Mouse (Mus musculus) A20 (cell line): ENCODE measurements around the gene Ankrd2.
A peak's percentile ranks its signal among the peaks of the same experiment; 100 is the strongest.

Source experiments
- DNase-seq: peaks from one replicate; pipeline ENCODE4 v3.0.0-alpha.2; 2011; ENCODE audit warnings: low read depth, low spot score

Gene Ankrd2

DNA sequence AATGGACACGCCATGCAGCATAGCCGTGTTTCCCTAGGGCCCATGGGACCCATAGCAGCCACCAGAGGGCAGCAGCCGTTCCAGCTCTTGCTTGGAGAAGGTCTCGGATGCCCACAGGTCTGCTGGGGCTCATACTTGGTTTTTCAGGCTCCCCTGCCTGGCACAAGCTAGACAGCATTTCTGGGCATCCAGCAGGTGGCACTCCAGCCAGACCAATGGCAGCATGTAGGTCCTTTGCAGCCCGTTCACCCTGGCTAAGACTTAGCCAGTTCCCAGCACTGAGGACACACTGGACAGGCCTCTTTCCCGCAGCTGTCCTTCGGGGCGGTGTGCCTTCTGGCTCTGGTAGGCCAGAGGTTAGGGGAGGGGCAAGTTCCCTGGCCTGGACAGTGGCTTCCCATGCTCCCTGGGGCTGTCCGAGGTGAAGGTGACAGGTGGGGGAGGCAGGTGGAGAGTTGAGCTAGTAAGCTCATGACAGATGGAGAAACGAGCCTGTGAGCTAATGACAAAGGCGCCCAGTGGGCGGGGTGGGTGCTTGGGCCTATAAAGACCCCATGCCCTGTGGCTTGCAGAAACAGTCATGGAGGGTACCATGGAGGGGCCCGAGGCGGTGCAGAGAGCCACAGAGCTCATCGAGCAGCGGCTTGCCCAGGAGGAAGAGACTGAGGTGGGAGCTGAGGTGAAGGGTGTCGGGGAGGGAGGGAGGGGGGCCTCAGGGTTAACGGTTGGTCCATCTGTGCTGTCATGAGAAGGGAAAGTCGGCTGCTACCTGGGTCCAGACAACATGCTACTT, at the start of gene Ankrd2:
TSS of gene Ankrd2 (plus strand) at position 545 of the 793 bp plus-strand sequence.
- DNase-seq, result peak; percentile 85

DNA sequence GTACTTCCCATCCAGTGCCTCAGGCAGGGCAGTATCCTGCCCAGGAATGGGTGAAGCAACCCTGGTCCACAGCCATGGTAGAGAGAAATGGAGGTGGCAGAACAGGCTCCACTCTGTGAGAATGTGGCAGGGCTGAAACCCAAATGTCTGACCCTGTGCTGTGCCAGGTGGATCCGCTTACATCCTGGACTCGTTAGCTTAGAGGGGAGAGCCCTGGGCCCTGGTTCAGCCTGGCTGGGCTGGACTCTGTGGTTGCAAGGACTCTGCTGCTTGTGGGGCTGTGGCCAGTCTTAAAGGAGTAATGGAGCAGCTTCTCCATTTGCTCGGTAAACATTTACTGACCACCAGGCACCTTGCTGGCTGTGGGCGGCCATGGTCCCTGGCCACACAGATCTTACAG, 48.6 kb upstream of the Ankrd2 start:
- DNase-seq, result no peak

DNA sequence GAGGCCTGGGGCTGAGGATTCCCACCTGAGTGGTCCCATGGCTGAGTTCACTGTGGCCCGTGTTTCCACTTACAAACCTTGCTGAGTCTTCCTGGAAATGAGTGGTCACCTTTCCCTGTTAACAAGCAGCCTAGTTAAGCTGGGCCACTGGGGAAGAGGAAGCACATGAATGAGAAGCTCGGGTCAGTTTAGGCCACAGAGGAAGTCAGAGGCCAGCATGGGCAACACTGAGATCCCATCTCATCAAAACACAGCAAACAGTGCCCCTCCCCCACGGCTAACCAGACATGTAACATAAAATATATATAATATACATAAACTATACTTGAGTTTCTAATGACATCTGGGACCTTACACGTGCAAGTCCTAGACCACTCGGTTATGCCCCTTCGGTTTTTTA, 46.0 kb upstream of the Ankrd2 start:
- DNase-seq, result no peak

DNA sequence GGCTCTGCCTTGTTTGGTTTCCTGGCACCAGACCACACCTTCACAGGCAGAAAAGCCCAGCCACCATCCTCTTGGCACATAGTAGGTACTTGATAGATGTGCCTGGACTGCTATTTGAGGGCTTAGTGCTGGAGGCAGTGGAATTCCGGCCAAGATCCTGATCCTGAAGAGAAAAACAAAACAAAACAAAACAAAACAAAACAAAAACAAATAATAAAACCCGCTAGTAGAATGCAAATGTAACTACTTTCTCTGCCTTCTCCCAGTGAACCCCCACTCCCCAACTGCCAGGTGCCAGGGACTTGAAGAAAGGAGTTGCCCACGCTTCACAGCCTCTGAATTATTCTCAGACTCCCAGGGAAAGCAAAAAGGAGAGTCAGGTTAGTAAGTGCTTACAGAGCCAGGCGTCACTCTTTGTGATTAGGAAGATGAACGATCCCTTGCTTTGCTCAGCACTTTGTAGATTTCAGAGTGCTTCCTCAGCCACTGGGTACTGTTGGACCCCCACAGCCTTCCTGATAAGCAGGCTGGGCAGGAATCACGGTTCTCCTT, 43.8 kb upstream of the Ankrd2 start:
- DNase-seq, result no peak

DNA sequence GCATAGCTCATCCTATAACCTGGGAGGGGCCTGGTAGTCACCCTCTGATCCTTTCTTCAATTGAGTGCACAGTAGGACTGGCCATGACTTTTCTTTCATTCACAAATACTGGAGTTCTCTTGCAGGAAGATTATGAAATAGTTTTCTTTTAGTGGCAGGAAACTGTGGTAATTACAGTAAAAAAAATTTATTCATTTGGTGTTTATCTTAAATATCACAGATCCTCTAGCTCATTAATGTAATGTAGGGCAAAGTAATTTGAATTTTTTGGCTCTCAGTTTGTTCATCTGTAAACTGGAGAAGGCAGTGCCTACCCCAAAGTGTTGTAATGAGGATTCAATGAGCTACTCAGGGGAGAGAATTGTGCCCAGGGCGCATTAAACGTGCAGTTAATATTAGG, 42.8 kb upstream of the Ankrd2 start:
- DNase-seq, result no peak

DNA sequence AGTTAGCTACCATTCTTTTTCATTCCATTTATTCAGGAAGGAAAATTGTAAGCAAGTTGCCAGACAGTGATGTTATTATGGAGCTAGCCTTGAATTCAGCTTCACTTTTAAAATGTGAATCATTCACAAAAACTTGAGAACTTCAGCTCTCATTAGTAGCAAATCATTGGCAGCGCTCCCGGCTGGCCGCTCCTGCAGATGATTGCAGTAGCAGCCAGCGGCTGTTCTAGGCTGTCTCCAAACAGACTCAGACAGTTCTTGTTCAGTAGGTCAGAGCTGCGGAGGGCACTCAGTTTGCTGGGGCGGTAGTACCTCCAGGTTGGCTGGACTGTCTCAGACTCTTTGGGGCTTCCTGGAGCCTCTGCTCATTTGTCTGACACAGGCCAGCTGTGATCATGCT, 42.3 kb upstream of the Ankrd2 start:
- no peak for DNase-seq

DNA sequence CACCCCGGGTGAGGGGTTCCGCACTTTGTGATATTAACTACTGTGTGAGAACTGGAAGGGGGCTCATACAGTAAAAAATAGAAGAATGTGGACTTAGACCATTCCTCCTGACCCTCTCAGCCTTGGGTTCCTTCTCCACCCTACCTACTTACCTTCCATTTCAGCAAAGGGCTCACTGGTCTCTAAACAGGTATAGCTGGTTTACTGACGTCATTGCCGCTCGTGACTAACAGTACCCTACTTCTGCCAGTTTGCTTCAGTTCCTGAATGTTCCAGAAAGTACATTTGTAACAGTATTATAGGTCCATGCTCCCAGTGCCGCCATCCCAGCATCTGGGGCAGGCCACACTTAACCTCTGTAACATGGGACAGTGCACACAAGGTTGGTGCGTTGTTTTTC, 41.8 kb upstream of the Ankrd2 start:
- no peak for DNase-seq

DNA sequence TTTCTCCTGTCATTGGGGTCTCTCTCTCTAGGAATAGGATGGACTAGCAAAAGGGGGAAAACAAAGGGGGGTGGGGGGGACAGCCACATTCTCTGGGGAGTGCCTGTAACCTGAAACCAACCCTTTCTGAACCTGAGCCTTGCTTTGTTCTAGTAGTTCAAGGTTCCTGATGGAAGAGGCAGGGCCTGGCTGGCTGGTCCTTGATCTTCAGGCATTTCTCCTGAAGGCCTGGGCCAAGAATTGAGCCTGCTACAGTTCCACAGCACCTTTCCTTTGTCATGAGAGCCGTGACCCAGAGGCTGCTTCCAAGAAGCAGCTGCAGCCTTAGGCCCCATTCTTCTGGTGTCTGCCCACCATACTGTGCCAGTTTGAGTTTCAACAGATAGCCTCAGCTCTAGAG, 40.3 kb upstream of the Ankrd2 start:
- no peak for DNase-seq

DNA sequence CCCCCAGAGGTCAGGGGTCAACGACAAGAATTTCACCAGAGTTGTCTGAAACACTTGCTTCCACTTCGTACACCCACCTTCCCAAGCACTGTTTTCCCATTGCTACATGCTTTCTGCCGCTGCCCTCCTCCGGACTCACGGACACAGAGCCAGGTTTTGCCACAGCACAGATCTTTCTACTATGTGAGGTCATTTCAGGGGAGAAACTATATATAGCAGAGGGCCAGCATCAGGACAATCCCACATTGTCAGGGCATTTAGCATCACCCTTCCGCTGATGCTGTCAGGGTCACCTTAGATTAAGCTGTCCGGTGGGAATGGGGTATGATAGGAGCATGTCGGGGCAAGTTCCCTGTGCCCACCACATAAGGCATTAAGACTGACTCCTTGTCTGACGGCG, 38.7 kb upstream of the Ankrd2 start:
- DNase-seq, result no peak

DNA sequence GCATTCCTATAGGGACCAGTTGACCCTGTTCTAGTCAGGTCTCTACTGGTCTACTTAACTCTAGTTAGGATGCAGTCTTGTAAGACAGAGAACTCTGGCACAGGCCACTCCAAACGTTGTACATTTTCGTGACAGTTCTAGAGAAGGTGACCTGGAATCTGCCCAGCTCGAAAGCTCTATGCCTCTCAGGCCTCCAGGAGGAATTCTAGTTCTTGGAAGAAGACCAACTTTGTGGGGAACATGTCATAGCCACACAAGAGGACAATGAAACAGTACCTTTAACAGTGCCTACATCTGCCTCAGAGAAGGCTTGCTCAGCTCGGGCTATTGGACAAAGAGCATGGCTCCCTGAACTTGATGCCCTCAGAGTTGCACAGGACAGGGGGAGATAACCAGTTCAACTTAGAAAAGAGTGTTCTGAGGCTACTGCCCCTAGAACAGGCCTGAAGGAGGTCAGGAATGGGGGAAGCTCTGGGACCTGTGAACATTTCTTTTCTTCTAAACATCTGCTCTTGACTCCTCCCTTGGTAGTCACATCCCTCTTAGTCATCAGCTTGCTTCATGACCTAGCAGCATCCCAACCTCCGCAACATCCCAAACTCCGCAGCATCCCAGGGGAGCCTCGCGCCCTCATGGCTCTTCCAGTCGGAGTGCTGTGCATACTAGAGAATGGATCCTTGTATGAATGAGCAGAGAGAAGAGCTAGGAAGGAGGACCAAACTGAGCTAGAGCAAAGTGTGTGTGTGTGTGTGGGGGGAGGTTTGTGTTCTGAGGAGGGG, 36.8 kb upstream of the Ankrd2 start:
- no peak for DNase-seq

DNA sequence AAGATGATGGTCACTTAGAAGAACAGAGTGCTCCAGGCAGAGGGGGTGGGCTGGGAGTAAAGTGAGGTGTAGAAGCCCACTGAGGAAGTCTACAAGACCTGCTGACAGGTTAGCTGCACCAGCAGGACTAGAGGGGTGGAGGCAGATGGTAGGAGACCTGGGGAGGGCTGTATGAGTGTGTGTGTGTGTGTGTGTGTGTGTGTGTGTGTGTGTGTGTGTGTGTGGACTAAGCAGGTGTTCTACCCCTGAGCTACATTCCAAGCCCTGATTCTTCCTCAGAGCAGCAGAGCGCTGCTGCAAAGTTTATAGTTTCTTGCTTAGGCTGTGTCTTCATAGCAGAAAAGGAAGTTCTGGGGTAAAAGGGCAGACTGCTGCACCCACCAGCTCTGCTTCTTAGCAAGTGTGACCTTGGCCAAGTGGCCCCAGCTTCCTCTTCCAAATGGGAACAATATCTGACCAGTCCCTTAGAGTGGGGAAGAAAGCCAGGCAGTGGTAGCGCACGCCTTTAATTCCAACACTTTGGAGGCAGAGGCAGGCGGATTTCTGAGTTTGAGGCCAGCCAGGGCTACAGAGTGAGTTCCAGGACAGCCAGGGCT, 36.0 kb upstream of the Ankrd2 start:
- no peak for DNase-seq

DNA sequence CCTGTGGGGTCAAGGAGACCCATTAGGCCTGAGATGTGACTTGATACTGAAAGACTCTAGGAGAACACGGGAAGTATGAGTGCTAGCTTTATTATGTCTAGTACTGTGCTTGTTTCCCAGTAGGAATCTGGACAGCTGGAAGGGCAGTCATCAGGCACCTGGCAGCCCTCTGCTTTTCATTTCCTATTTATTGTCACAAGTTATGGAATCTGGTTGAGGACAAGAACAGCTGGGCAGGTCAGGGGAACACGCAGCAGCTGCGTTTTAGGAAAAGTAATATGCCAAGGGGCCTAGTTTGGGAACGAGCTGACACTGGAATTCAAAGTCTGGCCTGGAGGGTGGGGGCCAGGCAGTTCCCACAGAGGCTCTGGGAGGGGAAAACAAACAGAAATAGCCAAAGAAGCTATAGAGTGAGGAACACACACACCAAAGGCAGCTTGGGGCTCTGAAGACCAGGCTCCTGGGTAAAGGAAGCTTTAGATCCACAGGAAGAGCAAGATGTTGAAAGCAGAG, 35.3 kb upstream of the Ankrd2 start:
- DNase-seq, result no peak

DNA sequence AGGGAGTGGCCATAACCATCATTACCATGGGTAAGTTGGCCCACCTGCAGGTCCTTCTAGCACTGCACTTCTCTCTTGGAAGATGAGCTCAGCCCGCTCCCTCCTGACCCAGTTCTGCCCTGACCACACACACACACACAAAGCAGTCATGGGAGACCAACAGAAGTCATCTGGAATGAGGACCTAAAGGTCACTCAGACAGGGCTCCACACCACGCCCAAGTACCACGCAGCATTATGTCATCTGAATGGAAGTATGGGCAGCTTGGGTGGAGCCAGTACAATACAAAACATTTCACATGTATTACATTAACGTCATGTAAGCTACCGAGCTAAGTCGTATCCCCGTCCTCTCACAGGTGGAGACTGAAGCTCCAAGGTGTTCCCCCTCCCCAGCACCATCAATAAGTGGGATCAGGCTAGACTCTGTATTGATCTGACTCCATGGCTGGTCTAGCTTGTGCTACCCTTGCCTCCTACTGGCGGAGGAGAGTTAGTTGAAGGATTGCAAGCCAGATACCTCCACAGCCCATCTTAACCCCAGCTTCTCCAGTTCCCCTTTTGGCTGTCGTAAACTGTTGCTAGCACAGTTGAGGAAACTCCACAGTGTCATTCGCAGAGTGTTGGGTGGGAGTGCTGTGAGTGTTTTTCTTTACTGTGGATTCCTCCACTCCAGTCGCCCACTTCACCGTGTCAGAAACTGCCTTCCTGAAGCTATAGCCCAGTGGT, 34.4 kb upstream of the Ankrd2 start:
- DNase-seq, result no peak

DNA sequence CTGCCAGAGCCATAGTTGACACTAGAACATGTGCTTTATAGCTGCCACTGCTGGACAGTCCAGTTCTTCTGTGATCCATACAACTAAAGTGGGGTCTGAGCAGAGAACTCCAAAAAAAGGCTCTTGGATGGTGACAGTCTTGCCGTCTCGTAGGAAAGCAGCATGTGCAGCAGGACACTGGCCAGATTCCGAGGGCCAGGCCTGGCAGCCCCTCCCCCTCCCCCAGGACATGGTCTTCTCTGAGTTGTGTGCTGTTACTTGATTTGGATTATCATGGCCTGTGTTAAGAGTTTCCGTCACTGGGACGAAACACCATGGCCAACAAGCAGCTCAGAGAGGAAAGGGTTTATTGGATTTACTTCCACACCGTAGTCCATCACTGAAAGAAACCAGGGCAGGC, 31.5 kb upstream of the Ankrd2 start:
- DNase-seq, result no peak

DNA sequence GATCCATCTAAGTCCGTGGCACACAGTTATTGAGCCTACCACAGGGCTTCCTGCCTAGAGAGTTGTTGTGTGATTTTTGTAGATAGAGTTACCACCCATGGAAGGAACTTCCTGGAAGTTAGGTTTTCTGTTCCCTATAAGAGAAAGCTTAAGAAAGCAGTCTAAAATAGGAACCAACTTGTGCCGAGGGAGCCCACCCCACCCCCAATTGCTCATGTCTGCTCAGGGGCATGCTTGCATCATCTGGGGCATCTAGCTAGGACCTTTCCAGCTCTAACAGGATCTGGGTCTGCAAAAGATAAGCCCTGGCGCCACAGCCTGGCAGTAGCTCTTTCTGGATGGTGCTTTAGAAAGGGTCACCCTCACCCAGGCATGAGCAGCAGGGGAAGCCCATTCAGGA, 30.2 kb upstream of the Ankrd2 start:
- no peak for DNase-seq

DNA sequence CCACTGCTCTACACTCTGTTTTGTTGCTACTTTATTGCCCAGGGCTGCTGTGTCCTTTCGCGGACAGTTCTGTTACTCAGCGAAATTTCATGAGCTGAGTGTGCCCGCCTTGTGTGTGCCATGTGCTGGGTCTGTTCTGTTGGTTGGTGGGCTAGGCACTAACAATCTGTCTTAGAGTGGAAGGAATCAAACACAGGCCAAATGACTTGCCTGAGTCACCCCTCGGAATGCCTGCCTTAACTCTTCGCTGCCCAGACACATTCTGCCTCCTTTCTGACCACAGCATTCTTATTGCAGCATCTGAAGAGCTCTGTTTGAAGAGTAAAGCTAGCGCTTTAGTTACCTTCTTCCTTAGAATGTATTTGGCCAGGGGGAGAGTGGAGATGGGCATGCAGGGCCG, 29.2 kb upstream of the Ankrd2 start:
- no peak for DNase-seq

DNA sequence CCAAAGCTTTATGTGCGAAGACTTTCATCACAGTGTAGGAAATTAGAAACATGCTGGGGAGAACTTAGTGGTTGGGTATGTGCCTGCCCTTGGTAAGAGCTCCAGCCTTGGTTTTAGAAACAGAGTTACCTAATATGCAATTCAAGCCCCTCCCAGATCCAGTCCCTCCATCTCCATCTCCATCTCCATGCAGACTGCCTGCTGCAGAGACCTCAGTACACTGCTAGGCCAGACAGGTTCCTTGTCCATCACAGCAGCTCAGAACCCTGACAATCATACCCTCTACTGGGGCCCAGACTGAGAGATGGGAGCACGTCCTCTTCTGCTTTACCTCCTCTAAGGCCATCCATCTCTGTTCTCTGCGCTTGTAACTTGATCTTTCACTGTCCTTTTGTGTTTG, 27.2 kb upstream of the Ankrd2 start:
- DNase-seq, result no peak

DNA sequence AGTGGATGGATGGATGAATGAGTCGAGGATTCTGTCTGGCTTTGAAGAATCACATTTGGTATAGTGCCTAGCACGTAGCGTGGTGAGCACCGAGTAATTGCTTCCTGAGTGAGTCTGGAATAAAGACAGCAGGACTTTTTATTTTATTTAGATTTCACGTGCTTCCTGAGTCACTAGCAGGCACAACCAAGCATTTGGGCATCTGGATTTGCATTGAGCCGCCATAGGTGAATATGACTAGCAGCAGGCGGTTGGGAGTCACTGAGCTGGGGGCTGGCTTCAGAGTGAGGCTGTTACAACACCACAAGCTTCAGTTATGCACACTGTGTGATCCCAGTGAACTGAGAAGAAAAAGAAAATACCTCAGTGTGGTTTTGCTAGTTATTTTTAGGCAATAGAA, 26.7 kb upstream of the Ankrd2 start:
- no peak for DNase-seq

DNA sequence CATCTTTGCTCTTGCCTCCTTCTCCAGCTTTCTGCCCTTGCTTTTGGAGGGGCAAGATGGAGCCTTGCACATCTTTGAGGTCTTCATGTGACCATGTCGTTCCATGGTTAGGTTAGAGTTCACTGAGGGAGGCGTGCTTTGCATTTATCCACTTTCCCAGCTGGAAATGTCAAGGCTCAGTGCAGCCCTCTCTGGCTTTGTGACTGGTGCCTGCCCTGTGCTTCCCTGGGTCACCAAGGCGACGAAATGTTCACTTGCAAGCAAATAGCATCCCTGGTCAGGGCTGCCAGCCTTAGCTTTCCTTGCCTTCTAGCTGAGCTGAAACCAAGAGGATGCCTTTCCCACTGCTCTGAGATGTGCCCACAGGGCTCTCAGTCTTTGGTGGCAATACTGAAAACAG, 25.4 kb upstream of the Ankrd2 start:
- no peak for DNase-seq

DNA sequence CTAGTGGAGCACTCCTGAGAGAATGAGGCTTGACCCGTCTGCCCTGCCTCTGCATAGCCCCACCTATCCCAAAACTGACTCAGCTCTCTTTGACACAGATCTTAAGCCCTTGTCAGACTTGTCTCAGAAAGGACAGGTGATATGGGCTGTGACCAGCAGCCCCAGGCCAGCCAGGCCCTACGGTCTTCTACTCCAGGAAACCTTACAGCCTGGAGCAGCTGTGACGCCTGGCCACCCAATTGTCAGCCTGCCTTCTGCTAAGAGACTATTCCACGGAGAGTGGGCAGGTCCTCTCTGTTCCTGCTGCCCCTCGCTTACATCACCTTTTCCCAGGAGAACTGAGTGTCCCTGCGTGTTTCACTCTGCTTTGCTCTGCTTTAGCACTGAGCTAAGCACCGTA, 24.7 kb upstream of the Ankrd2 start:
- DNase-seq, result no peak

DNA sequence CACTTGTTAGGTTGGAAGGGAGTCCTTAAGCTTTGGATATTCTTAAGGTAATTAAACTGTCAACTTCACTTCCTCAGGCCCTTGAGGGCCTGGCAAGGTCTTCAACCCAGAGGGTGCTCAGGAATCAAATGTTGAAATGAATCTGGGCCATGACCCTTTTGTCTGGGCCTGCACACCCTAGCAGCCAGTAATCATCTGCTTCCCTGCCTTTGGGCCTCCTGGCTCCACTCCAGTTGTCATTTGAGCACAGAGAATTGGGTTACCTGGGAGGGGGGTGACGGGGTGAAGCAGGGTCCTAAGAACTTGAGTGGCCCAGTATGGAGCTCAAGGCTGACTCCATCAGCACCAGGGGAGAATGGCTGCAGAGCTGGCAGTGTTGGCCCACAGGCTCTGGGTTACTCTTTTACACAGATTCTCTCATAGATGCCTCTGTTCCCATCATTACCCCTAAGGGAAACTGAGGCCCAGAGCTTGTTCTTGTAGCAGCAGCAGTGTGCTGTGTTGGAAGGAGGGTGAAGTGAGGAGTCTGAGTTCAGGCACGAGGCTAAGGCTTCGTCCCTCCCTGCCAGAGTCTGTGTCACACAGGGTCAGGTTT, 21.5 kb upstream of the Ankrd2 start:
- DNase-seq, result no peak
